19 mouse cellular contexts compared by ENCODE assay signal in genomic region chr5:150859642-150860194, GRCm38 (mm10).
A peak's percentile ranks its signal among the peaks of the same experiment; 100 is the strongest.
DNase-seq lines count a peak whose midpoint lies in the region; TF ChIP-seq lines count a peak whose summit lies in the region.
"Had no signal": no experiment of that assay in that cellular context is flagged by ENCODE, and none has a peak within 500 bp of the region (broad histone marks: within the 10 kb centered on the region; RNA-seq: fewer than 3 reads in every experiment).

No protein-coding gene starts in this region.

- H3K4me1 ChIP-seq in cerebellum, adult 2 months (ENCODE audit: control insufficient read depth, insufficient read depth, low read length) = no peaks in the 10 kb centered on the region
- H3K4me1 ChIP-seq: embryonic facial prominence, embryonic 12.5 days; limb, embryonic 12.5 days; liver, embryonic 15.5 days had no signal

- no peaks in the 10 kb centered on the region for H3K27me3 ChIP-seq in cerebellum, adult 2 months (ENCODE audit: control insufficient read depth, insufficient read depth, low read length)
- H3K27me3 ChIP-seq: embryonic facial prominence, embryonic 12.5 days; limb, embryonic 12.5 days; liver, embryonic 15.5 days had no signal

- TF ChIP-seq POLR2A in cerebellum, adult 2 months (IDR thresholded peaks at IDR 0.05; ENCODE audit: borderline replicate concordance, insufficient read depth, low read length) = no peak

- no peak for TF ChIP-seq CTCF in cerebellum, adult 2 months (IDR thresholded peaks at IDR 0.05; ENCODE audit: borderline replicate concordance, insufficient read depth, low read depth, low read length)

- 46% methylated on average over 5 of the region's 5 CpGs for WGBS in cerebellum, adult 2 months

- no peak overlapping the region for H3K27ac ChIP-seq in cerebellum, adult 2 months (ENCODE audit: insufficient read depth, low read length)
- H3K27ac ChIP-seq: embryonic facial prominence, embryonic 12.5 days; heart, embryonic 10.5 days; limb, embryonic 12.5 days; liver, embryonic 15.5 days had no signal

- peak; percentile 53 for DNase-seq in layer of hippocampus, adult 11-12 months (ENCODE audit: low spot score)
- no peak for DNase-seq in layer of hippocampus, postnatal 25 days (ENCODE audit: extremely low spot score in 1 of 2, low spot score in 1 of 2)
- peak; percentile 34 for DNase-seq in CD4-positive helper T cell, adult 2 months (ENCODE audit: low read depth, low spot score)
- peak; percentile 82 for DNase-seq in brain, adult 2 months (ENCODE audit: low read depth, low spot score)
- peak; percentile 38 to 46 for DNase-seq in layer of hippocampus, postnatal 36 days
- no peak for DNase-seq in cerebellum, adult 2 months
- no peak for DNase-seq in spleen, postnatal 14 days (ENCODE audit: low spot score in 2 of 2)
- DNase-seq in lung, postnatal 25 days (ENCODE audit: low spot score) = no peak
- DNase-seq: adrenal gland, postnatal 36 days; cerebellum, postnatal 25 days; gastrocnemius, postnatal 36 days; kidney, postnatal 10 days; lung, postnatal 10 days; thymus, adult 18-20 months had no signal

- H3K4me3 ChIP-seq in cerebellum, adult 2 months (replicated peaks; ENCODE audit: insufficient read depth, low read depth, low read length) = no peak overlapping the region
- H3K4me3 ChIP-seq: embryonic facial prominence, embryonic 12.5 days; heart, embryonic 10.5 days; limb, embryonic 12.5 days; liver, embryonic 15.5 days; myocyte had no signal

Comparison
In these comparisons a context has a peak if more than half of its experiments do, and no peak if none do; other contexts are left out.
1. DNase-seq: peak in layer of hippocampus, adult 11-12 months (single experiment), CD4-positive helper T cell, adult 2 months (single experiment), brain, adult 2 months (single experiment) and layer of hippocampus, postnatal 36 days (2 of 2); none in layer of hippocampus, postnatal 25 days (0 of 2), cerebellum, adult 2 months (0 of 2), spleen, postnatal 14 days (0 of 2) and lung, postnatal 25 days (single experiment).